Mouse (Mus musculus): ENCODE data around the gene Etfrf1. TPM values are rescaled to one million over a fixed set of nuclear protein-coding genes. Genes with fewer than 3 reads are reported as not detected.

Etfrf1 gene
- polyA plus RNA-seq, 1 experiment from 2014 or later = 46.0 TPM

DNA sequence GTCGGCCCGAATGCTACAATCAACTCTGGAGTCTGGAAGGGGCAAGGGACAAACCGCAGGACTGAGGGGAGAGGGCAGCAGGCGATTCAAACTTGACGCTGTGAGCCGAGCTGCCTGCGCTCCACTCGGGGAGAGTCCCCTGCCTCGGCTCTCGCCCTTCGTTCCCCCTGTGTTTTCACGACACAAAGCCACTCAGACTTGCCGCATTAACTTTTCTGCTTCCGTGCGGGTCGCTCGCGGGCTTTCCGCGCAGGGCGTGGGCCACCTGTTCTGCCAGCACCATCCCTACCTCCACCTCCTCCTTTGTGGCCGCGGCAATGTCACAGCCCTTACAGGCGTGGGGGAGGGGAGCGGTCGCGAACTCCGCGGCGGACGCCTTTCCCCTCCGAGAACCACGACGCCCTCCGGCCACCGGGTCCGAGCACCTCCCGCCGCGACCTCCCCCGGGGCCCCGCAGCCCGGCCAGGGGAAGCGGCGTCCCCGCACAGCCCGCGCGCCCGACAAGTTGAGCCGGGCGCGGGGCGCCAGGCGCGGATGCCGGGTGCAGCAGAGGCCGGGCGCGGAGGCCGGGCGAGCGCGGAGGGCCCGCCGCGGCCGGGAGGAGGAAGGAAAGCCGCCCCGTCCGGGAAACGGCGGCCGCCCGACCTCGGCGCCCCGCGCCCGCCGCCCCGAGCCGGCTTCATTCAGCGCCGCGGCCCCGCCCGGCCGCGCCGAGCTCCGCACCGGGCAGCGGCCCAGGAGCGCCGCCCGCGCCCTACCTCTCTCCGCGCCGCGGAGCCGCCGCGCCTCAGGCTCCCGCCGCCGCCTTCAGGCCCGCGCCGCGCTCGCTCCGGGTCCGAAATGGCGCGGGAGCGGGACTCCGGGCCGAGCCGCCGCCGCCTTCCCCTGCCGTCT is 38.6 kb downstream of the Etfrf1 start:
- peaks cover 20% of the 10 kb centered on the region; the same call in 1 of the 2 replicates for H3K4me1 ChIP-seq (ENCODE audit: insufficient read depth, low read length)
- peak overlapping the region; percentile 96 for H3K9ac ChIP-seq (replicated peaks; ENCODE audit: low read length)
- H3K4me2 ChIP-seq (replicated peaks; ENCODE audit: low read depth, low read length) = peak overlapping the region; percentile 62
- ATAC-seq (ENCODE audit: low FRiP score, low TSS enrichment) = peak; percentile 47
- H3K9me3 ChIP-seq (ENCODE audit: low read length) = no peaks in the 10 kb centered on the region
- no peaks in the 10 kb centered on the region for H3K27me3 ChIP-seq (ENCODE audit: insufficient read depth, low read length)
- peak overlapping the region; percentile 95 for H3K4me3 ChIP-seq (ENCODE audit: low read length)
- H3K27ac ChIP-seq (ENCODE audit: low read length) = peak overlapping the region; percentile 84
- whole genome bisulfite sequencing = 0% methylated on average over 58 of the region's 124 CpGs
- H3K36me3 ChIP-seq (ENCODE audit: insufficient read depth, low read length) = peaks cover 12% of the 10 kb centered on the region

DNA sequence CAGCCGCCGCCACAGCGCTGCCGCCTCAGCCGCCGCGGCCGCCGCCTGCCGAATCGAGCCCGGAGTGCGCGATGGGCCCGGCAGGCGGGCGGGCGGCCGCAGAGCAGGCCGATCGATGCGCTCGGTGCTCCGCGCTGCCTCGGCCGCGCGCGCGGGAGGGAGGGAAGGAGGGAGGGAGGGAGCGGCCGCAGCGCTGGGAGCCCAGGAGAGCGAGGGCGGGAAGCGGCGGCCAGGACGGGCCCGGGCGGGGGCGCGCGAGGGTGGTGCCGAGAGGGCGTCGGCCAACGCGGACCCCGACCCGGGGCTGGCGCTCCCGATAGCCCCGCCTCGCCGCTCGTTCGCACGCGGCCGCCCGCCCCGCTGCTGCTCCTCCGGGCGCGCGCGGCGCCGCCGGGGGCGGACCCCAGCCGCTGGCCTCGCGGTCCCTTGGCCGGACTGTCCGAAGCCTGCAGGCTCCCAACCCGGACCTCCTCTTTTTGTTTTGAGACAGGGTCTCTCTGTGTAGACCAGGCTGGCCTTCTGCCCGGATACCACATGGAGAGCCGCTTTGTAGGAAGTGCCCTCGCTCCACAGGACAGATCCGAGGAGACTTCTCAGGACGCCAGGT is 39.4 kb downstream of the Etfrf1 start, which contains the start of gene Kras:
Gene Kras (minus strand): TSS at position 55 of the 607 bp plus-strand sequence.
- peak within 1 kb of the TSS; percentile 84 for H3K4me2 ChIP-seq (replicated peaks; ENCODE audit: low read depth, low read length)
- no peaks in the 10 kb centered on the region for H3K27me3 ChIP-seq (ENCODE audit: insufficient read depth, low read length)
- no peaks in the 10 kb centered on the region for H3K9me3 ChIP-seq (ENCODE audit: low read length)
- peak within 1 kb of the TSS; percentile 95 for H3K4me3 ChIP-seq (ENCODE audit: low read length)
- H3K27ac ChIP-seq (ENCODE audit: low read length) = peak within 1 kb of the TSS; percentile 84
- H3K9ac ChIP-seq (replicated peaks; ENCODE audit: low read length) = peak within 1 kb of the TSS; percentile 96
- ATAC-seq (ENCODE audit: low FRiP score, low TSS enrichment) = peak; percentile 97
- under 1% methylated on average over 26 of the region's 83 CpGs for whole genome bisulfite sequencing
- H3K4me1 ChIP-seq (ENCODE audit: insufficient read depth, low read length) = peaks cover 20% of the 10 kb centered on the region; the same call in 1 of the 2 replicates
- H3K36me3 ChIP-seq (ENCODE audit: insufficient read depth, low read length) = peaks cover 8% of the 10 kb centered on the region

DNA sequence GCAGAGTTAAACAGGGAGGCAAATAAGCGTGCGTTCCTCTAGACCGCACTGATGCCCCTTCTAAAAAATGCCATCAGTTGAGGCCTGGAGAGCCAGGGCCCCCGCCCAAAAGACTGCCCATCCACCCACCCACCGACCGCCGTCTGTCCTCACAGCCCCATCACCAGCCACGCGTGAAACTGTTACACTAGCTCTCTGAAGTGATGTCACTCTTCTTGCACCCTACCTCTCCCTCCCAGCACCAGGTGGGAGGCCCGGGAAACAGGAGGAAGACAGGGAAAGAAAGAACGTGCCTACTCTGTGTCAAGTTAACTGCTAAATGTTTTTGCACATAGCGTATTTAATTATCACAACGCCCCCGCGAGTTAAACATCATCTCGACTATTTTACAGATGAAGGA is 39.9 kb downstream of the Etfrf1 start:
- Histone ChIP-seq H3K36me3 (ENCODE audit: insufficient read depth, low read length) (peaks cover 4% of the 10 kb centered on the region), H3K9ac (replicated peaks; ENCODE audit: low read length) (peak overlapping the region; percentile 96), H3K4me2 (replicated peaks; ENCODE audit: low read depth, low read length) (peak overlapping the region; percentile 84), H3K4me3 (ENCODE audit: low read length) (peak overlapping the region; percentile 95), H3K9me3 (ENCODE audit: low read length) (no peaks in the 10 kb centered on the region), H3K27ac (ENCODE audit: low read length) (peak overlapping the region; percentile 80), H3K27me3 (ENCODE audit: insufficient read depth, low read length) (no peaks in the 10 kb centered on the region), H3K4me1 (ENCODE audit: insufficient read depth, low read length) (peaks cover 20% of the 10 kb centered on the region; the same call in 1 of the 2 replicates)
- 7% methylated on average over 16 of the region's 16 CpGs for WGBS
- no peak for ATAC-seq (ENCODE audit: low FRiP score, low TSS enrichment)

DNA sequence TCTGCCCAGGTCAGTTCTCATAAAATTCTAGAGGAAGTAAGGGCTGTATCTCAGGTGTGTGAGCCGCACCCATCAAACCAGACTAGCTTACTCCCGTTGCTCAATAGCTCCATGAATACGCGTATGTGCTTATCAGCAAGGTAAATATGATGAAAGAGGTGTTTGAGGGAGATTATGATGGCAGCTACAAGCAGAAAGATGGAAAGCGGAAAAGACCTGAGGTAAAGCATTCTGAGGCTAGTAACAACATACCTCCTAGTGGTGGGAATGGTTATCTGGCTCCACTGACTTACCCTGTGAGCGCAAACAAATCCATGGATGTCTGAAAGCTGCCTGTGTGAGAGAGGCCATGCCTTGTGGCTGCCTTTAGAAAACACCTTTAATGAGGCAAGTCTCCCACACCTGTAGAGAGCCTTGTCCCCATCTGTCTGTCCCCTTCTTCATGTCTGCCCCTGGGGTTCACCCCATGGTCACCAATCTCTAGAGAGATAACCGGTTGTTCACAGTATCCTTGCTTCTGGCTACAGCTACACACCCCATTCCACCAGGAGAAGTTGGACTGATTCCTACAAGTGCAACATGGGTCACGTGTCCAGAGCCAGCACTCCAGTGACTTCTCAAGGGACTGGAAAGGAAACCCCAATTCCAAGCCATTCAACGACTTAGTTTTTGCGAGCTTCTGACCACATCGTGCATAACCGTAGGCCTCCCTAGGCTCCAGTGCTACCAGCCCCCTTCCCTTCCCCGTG is 45.2 kb downstream of the Etfrf1 start:
- no peak overlapping the region for H3K9ac ChIP-seq (replicated peaks; ENCODE audit: low read length)
- 0 out of 2 replicates have a peak, but pooled peaks have one; percentile 20 for ATAC-seq (ENCODE audit: low FRiP score, low TSS enrichment)
- 0 out of 2 replicates have a peak, but pooled peaks cover 6% of the 10 kb centered on the region for H3K4me1 ChIP-seq (ENCODE audit: insufficient read depth, low read length)
- H3K36me3 ChIP-seq (ENCODE audit: insufficient read depth, low read length) = no peaks in the 10 kb centered on the region
- no peaks in the 10 kb centered on the region for H3K27me3 ChIP-seq (ENCODE audit: insufficient read depth, low read length)
- H3K27ac ChIP-seq (ENCODE audit: low read length) = no peak overlapping the region
- no peak overlapping the region for H3K4me3 ChIP-seq (ENCODE audit: low read length)
- no peak overlapping the region for H3K4me2 ChIP-seq (replicated peaks; ENCODE audit: low read depth, low read length)
- no peaks in the 10 kb centered on the region for H3K9me3 ChIP-seq (ENCODE audit: low read length)
- 66% methylated on average over 13 of the region's 13 CpGs for WGBS

DNA sequence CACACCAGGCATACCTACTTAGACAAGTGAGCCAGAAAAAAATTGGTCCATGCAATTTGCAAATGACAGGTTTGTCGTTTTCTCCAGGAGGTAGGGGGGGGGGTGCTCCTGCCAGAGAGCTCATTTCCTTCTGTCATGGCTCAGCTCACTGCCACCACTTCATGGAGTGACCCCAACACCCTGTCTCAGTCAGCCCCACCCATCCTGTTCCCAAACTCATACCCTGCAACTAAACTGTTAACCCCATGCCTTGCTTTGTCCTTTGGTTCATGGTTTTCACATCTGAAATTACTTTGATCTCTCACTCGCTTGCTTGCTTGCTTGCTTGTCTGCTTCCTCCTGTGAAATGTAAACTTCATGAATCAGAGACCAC is 45.8 kb downstream of the Etfrf1 start:
- H3K4me1 ChIP-seq (ENCODE audit: insufficient read depth, low read length) = 0 out of 2 replicates have a peak, but pooled peaks cover 5% of the 10 kb centered on the region
- no peak for ATAC-seq (ENCODE audit: low FRiP score, low TSS enrichment)
- no peak overlapping the region for H3K4me2 ChIP-seq (replicated peaks; ENCODE audit: low read depth, low read length)
- H3K4me3 ChIP-seq (ENCODE audit: low read length) = no peak overlapping the region
- H3K27ac ChIP-seq (ENCODE audit: low read length) = no peak overlapping the region
- WGBS = 19% methylated on average over 2 of the region's 2 CpGs
- H3K27me3 ChIP-seq (ENCODE audit: insufficient read depth, low read length) = no peaks in the 10 kb centered on the region
- H3K9ac ChIP-seq (replicated peaks; ENCODE audit: low read length) = no peak overlapping the region
- no peaks in the 10 kb centered on the region for H3K36me3 ChIP-seq (ENCODE audit: insufficient read depth, low read length)
- H3K9me3 ChIP-seq (ENCODE audit: low read length) = no peaks in the 10 kb centered on the region

DNA sequence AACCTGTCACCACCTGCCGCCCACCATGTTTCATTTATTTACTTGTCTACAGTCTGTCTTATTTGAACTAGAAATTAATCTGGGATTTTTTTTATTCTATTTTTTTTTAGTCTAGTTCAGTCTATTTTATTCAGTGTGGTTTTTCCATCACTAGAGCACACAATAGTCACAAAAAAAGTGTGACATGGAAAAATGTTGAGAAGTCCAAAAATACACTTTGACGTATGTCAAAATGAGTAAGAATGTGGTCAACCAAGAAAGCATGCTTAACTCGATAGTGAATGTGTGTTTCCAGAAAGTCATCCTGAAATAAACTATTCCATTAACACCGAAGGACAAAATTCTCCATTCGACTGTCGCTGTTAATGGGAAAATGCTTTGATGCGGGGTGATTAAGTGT is 51.4 kb downstream of the Etfrf1 start:
- no peaks in the 10 kb centered on the region for H3K4me1 ChIP-seq (ENCODE audit: insufficient read depth, low read length)
- no peak overlapping the region for H3K4me3 ChIP-seq (ENCODE audit: low read length)
- no peak overlapping the region for H3K9ac ChIP-seq (replicated peaks; ENCODE audit: low read length)
- H3K4me2 ChIP-seq (replicated peaks; ENCODE audit: low read depth, low read length) = no peak overlapping the region
- H3K36me3 ChIP-seq (ENCODE audit: insufficient read depth, low read length) = no peaks in the 10 kb centered on the region
- no peaks in the 10 kb centered on the region for H3K9me3 ChIP-seq (ENCODE audit: low read length)
- H3K27ac ChIP-seq (ENCODE audit: low read length) = no peak overlapping the region
- no peak for ATAC-seq (ENCODE audit: low FRiP score, low TSS enrichment)
- H3K27me3 ChIP-seq (ENCODE audit: insufficient read depth, low read length) = no peaks in the 10 kb centered on the region
- WGBS = 88% methylated on average over 7 of the region's 7 CpGs

Other genes with a start within 250 kb of the Etfrf1 start
- gene Bcat1, start 134.9 kb upstream of the Etfrf1 start, polyA plus RNA-seq (2015; fragmentation: Nextera tagmentation; extraction: Ambion mirVana) = 7.1 and 9.2 TPM in 2 replicates
- 1.2 and 1.8 TPM in 2 replicates for gene Lrmp, start 95.5 kb upstream of the Etfrf1 start, polyA plus RNA-seq (2015; fragmentation: Nextera tagmentation; extraction: Ambion mirVana)
- 0.71 and 0.76 TPM in 2 replicates for gene Casc1, start 129 bp upstream of the Etfrf1 start, polyA plus RNA-seq (2015; fragmentation: Nextera tagmentation; extraction: Ambion mirVana)
- gene Kras, start 39.1 kb downstream of the Etfrf1 start, polyA plus RNA-seq (2015; fragmentation: Nextera tagmentation; extraction: Ambion mirVana) = 68.1 and 68.9 TPM in 2 replicates

All from kidney, embryonic 16.5 days (tissue).